9 mouse cellular contexts compared by ENCODE assay signal in the genomic region with DNA sequence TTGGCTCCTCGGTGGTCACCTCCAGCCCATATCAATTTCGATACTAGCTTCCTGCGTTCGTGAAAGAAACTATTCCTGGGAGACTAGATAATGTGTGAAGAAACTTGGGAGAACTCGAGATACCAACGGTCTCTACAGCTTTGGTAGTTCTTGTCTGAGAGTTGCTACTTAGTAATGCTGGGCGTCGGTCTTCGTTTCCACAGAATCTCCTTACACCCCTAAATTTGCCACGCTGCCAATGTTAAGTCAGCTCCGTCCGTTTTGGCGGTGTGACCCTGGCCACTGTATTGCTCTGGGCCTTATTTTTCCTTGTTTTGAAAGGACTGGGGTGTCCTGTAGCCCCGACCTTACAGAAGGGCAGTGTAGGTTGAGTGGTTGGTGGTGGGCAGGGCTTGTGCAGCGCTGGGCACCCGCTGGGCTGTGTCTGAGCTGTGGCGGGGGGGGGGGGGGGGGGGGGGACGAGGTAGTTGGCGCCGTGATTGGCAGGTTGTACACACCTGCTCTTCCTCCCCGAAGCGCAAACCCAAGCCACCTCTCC. TPM values are rescaled to one million over a fixed set of nuclear protein-coding genes. Genes with fewer than 3 reads are reported as not detected.
DNase-seq lines count a peak whose midpoint lies in the region; ATAC-seq and TF ChIP-seq lines count a peak whose summit lies in the region.
"Had no signal": no experiment of that assay in that cellular context is flagged by ENCODE, and none has a peak within 500 bp of the region (broad histone marks: within the 10 kb centered on the region; RNA-seq: fewer than 3 reads in every experiment).

No protein-coding gene starts in this region.

- H3K36me3 ChIP-seq in E14TG2a.4 (ENCODE audit: insufficient read depth, low read length): no peaks in the 10 kb centered on the region
- no peaks in the 10 kb centered on the region for H3K36me3 ChIP-seq in hindbrain, embryonic 10.5 days
- no peaks in the 10 kb centered on the region for H3K36me3 ChIP-seq in liver, embryonic 16.5 days (ENCODE audit: control insufficient read depth, insufficient read depth)

- no peak overlapping the region for H3K9ac ChIP-seq in liver, embryonic 16.5 days (ENCODE audit: low read depth, low read length)

- under 1% methylated on average over 19 of the region's 22 CpGs for WGBS in hindbrain, embryonic 10.5 days
- WGBS in liver, embryonic 16.5 days (ENCODE audit: insufficient replicate concordance): 3% methylated on average over 22 of the region's 22 CpGs

- peak overlapping the region; percentile 50 for H3K4me2 ChIP-seq in liver, embryonic 16.5 days (ENCODE audit: low read depth, low read length)

- H3K4me1 ChIP-seq in E14TG2a.4 (replicated peaks; ENCODE audit: low read depth, low read length): peaks cover 45% of the 10 kb centered on the region
- H3K4me1 ChIP-seq in hindbrain, embryonic 10.5 days (replicated peaks): peaks cover 31% of the 10 kb centered on the region
- no peaks in the 10 kb centered on the region for H3K4me1 ChIP-seq in liver, embryonic 16.5 days (ENCODE audit: control insufficient read depth, low read depth, low read length)

- no peaks in the 10 kb centered on the region for H3K9me3 ChIP-seq in E14TG2a.4 (ENCODE audit: low read length)
- H3K9me3 ChIP-seq in hindbrain, embryonic 10.5 days: no peaks in the 10 kb centered on the region
- no peaks in the 10 kb centered on the region for H3K9me3 ChIP-seq in liver, embryonic 16.5 days (replicated peaks; ENCODE audit: control insufficient read depth, low read length)

- no peak overlapping the region for H3K27ac ChIP-seq in hindbrain, embryonic 10.5 days
- H3K27ac ChIP-seq in liver, embryonic 16.5 days (ENCODE audit: low read length): no peak overlapping the region

- peaks cover 74% of the 10 kb centered on the region for H3K27me3 ChIP-seq in E14TG2a.4 (ENCODE audit: insufficient read depth, low read length)
- H3K27me3 ChIP-seq in hindbrain, embryonic 10.5 days (ENCODE audit: insufficient read depth, poor library complexity, severe bottlenecking): peaks cover 82% of the 10 kb centered on the region
- peaks cover 60% of the 10 kb centered on the region for H3K27me3 ChIP-seq in liver, embryonic 16.5 days (ENCODE audit: control insufficient read depth, insufficient read depth, low read depth, low read length)

- DNase-seq in brain, embryonic 14.5 days (ENCODE audit: low read depth): peak; percentile 18
- DNase-seq in hindbrain, embryonic 10.5 days (ENCODE audit: low spot score): no peak
- no peak for DNase-seq in urinary bladder, postnatal 25 days (ENCODE audit: low spot score)
- no peak for DNase-seq in cerebellum, adult 9-10 months
- no peak for DNase-seq in layer of hippocampus, postnatal 14 days (ENCODE audit: low spot score in 2 of 2)
- DNase-seq: right cerebral cortex, postnatal 4 days had no signal

- no peak for TF ChIP-seq POLR2A in brain, embryonic 14.5 days (IDR thresholded peaks at IDR 0.05; ENCODE audit: borderline replicate concordance, extremely low read depth, insufficient read depth, insufficient read length, poor library complexity, severe bottlenecking)

- peak overlapping the region; percentile 71 for H3K4me3 ChIP-seq in E14TG2a.4 (replicated peaks; ENCODE audit: low read length)
- H3K4me3 ChIP-seq in hindbrain, embryonic 10.5 days: peak overlapping the region; percentile 56
- H3K4me3 ChIP-seq in liver, embryonic 16.5 days (ENCODE audit: low read depth, low read length): peak overlapping the region; percentile 37

- TF ChIP-seq CTCF in E14TG2a.4 (conservative IDR thresholded peaks at IDR 0.05; ENCODE audit: low read length): no peak
- no peak for TF ChIP-seq CTCF in brain, embryonic 14.5 days (IDR thresholded peaks at IDR 0.05; ENCODE audit: borderline replicate concordance, extremely low read depth, insufficient read depth, insufficient read length)

- no peak for ATAC-seq in liver, embryonic 16.5 days (ENCODE audit: low read depth)

RNA-seq across cellular contexts. Expression of a gene that starts 6.4 kb away (rescaled TPM):
- polyA plus RNA-seq in brain, embryonic 14.5 days (2012; rRNA removed): 0.25 and 1.4 TPM in 2 replicates
- 3.3 and 4.3 TPM in 2 replicates for polyA plus RNA-seq in hindbrain, embryonic 10.5 days (2016; fragmentation: Nextera tagmentation; extraction: Ambion mirVana)
- polyA plus RNA-seq in liver, embryonic 16.5 days (2015; fragmentation: Nextera tagmentation; extraction: Ambion mirVana): 0.40 and 0.46 TPM in 2 replicates
- total RNA-seq in layer of hippocampus, postnatal 14 days (2021): not detected
- total RNA-seq: left cerebral cortex, adult 18-20 months had no signal
